Mouse (Mus musculus) liver, embryonic 14.5 days (tissue): ENCODE measurements around the gene Lrrc10. TPM values are rescaled to one million over a fixed set of nuclear protein-coding genes. Genes with fewer than 3 reads are reported as not detected.

ENCODE experiments used
- ATAC-seq: fragments of 200-750 bp; cut with Nextera tagmentation; 2 replicates; pipeline ENCODE4 v1.8.0; 2017; ENCODE audit warnings: moderate number of reproducible peaks, mild to moderate bottlenecking, moderate library complexity; ENCODE audit not compliant: insufficient read depth
- DNase-seq, 3 experiments: peaks; one replicate each; pipeline ENCODE4 v3.0.0-alpha.2; 2012 to 2013; ENCODE audit warnings: low read depth in 3 of 3, low spot score in 3 of 3
- H3K27ac ChIP-seq: fragments of 300-500 bp; sonication (generic); 2 replicates; pipeline ENCODE4 v1.5.1; 2014; ENCODE audit warnings: moderate library complexity, mild to moderate bottlenecking, control low read depth, inconsistent platforms
- H3K27me3 ChIP-seq: fragments of 300-500 bp; sonication (generic); 2 replicates; pipeline ENCODE4 v1.6.1; 2014; ENCODE audit warnings: mild to moderate bottlenecking, low read length, moderate library complexity; ENCODE audit not compliant: control insufficient read depth, insufficient read depth
- H3K36me3 ChIP-seq: fragments of 300-500 bp; sonication (generic); replicated peaks from 2 replicates; pipeline ENCODE4 v1.6.1; 2014; ENCODE audit warnings: low read depth; ENCODE audit not compliant: control insufficient read depth, insufficient read depth
- H3K4me1 ChIP-seq, 2 experiments: fragments of 200-500 bp in 1 of 2; fragments of 300-500 bp in 1 of 2; sonication (generic) in 1 of 2; replicated peaks; 2 replicates each; pipeline ENCODE4 v1.6.1; 2012 to 2014; ENCODE audit warnings: antibody characterized with exemption in 1 of 2, inconsistent platforms in 1 of 2, low read length in 1 of 2; ENCODE audit not compliant: control insufficient read depth in 2 of 2, insufficient read depth in 2 of 2
- H3K4me2 ChIP-seq: fragments of 300-500 bp; sonication (generic); 2 replicates; pipeline ENCODE4 v1.6.1; 2014; ENCODE audit warnings: low read depth, mild to moderate bottlenecking, control low read depth, moderate library complexity
- H3K4me3 ChIP-seq, 2 experiments: fragments of 200-500 bp in 1 of 2; fragments of 300-500 bp in 1 of 2; sonication (generic) in 1 of 2; 2 replicates each; pipeline ENCODE4 v1.5.1; 2012 to 2014; ENCODE audit warnings: low read depth in 2 of 2, low read length in 2 of 2, mild to moderate bottlenecking in 2 of 2, control low read depth in 1 of 2, inconsistent platforms in 1 of 2, moderate library complexity in 1 of 2; ENCODE audit not compliant: insufficient read depth in 1 of 2
- H3K9ac ChIP-seq: fragments of 300-500 bp; sonication (generic); replicated peaks from 2 replicates; pipeline ENCODE4 v1.6.1; 2014; ENCODE audit warnings: mild to moderate bottlenecking, control low read depth, moderate library complexity
- H3K9me3 ChIP-seq: fragments of 300-500 bp; sonication (generic); 2 replicates; pipeline ENCODE4 v1.6.1; 2016; ENCODE audit warnings: low read length, mixed read lengths; ENCODE audit not compliant: control insufficient read depth
- CTCF ChIP-seq: IDR thresholded peaks from 2 replicates; pipeline ENCODE4 v1.5.1; 2016; ENCODE audit warnings: antibody characterized with exemption, low read depth, control low read depth
- EP300 ChIP-seq: IDR thresholded peaks from 2 replicates; pipeline ENCODE4 v1.6.1; 2016; ENCODE audit warnings: antibody characterized with exemption, low read depth
- WGBS: fragments of 180-500 bp; shearing (Covaris S2); extraction: QIAGEN DNeasy Blood & Tissue Kit; methylation state at CpG from one replicate; pipeline ENCODE4 v1.1.7; 2014; ENCODE audit not compliant: insufficient replicate concordance; 5-methylcytosine and 5-hydroxymethylcytosine counted together
- polyA plus RNA-seq, 2 experiments: library from polyadenylated mRNA; depleted of rRNA in 1 of 2; stranded (reverse) in 1 of 2; unstranded in 1 of 2; fragments of >200 nt; fragmentation: Nextera tagmentation in 1 of 2; extraction: Ambion mirVana in 1 of 2; gene quantifications; 2 replicates each; pipeline versions ENCODE4 v1.2.1 to v1.2.3; 2012 to 2014

Gene Lrrc10
- polyA plus RNA-seq, 2 experiments, result not detected

- Histone ChIP-seq H3K27ac (no peak overlapping the region), H3K4me2 (no peak overlapping the region), H3K27me3 (no peaks in the 10 kb centered on the region), H3K4me1 (no peaks in the 10 kb centered on the region), H3K9ac (no peak overlapping the region), H3K36me3 (no peaks in the 10 kb centered on the region), H3K9me3 (no peaks in the 10 kb centered on the region), H3K4me3 (no peak overlapping the region)
- WGBS, result 87% methylated on average over 5 of the region's 5 CpGs
- ATAC-seq (no peak), DNase-seq (no peak)
- TF ChIP-seq CTCF, result no peak
- TF ChIP-seq EP300, result no peak
Observed at GRCm38 (mm10) chr10:117004695-117005094, 40.4 kb upstream of the Lrrc10 start.

GRCm38 (mm10) chr10:117005707-117006464, 39.3 kb upstream of the Lrrc10 start:
- 46% methylated on average over 12 of the region's 12 CpGs for WGBS
- no peaks in the 10 kb centered on the region for H3K4me1 ChIP-seq
- no peaks in the 10 kb centered on the region for H3K27me3 ChIP-seq
- no peaks in the 10 kb centered on the region for H3K9me3 ChIP-seq
- TF ChIP-seq CTCF (no peak), EP300 (no peak)
- no peak overlapping the region for H3K4me2 ChIP-seq
- H3K27ac ChIP-seq, result no peak overlapping the region
- no peaks in the 10 kb centered on the region for H3K36me3 ChIP-seq
- DNase-seq, result no peak
- no peak for ATAC-seq
- no peak overlapping the region for H3K4me3 ChIP-seq
- H3K9ac ChIP-seq, result no peak overlapping the region

- WGBS, result 62% methylated on average over 6 of the region's 6 CpGs
- ATAC-seq (no peak), DNase-seq (no peak)
- Histone ChIP-seq H3K9me3 (no peaks in the 10 kb centered on the region), H3K4me3 (no peak overlapping the region), H3K4me1 (no peaks in the 10 kb centered on the region), H3K36me3 (no peaks in the 10 kb centered on the region), H3K27me3 (no peaks in the 10 kb centered on the region), H3K27ac (no peak overlapping the region), H3K4me2 (no peak overlapping the region), H3K9ac (no peak overlapping the region)
- TF ChIP-seq EP300, result no peak
- TF ChIP-seq CTCF, result no peak
Observed at GRCm38 (mm10) chr10:117009691-117010090, 35.5 kb upstream of the Lrrc10 start.

GRCm38 (mm10) chr10:117011047-117011446, 34.1 kb upstream of the Lrrc10 start:
- ATAC-seq (no peak), DNase-seq (no peak)
- TF ChIP-seq EP300, result no peak
- Histone ChIP-seq H3K4me2 (no peak overlapping the region), H3K27me3 (no peaks in the 10 kb centered on the region), H3K4me1 (no peaks in the 10 kb centered on the region), H3K9me3 (no peaks in the 10 kb centered on the region), H3K36me3 (no peaks in the 10 kb centered on the region), H3K9ac (no peak overlapping the region), H3K27ac (no peak overlapping the region), H3K4me3 (no peak overlapping the region)
- WGBS, result 63% methylated on average over 8 of the region's 8 CpGs

- H3K4me2 ChIP-seq, result no peak overlapping the region
- no peaks in the 10 kb centered on the region for H3K4me1 ChIP-seq
- TF ChIP-seq EP300 (no peak), CTCF (no peak)
- no peaks in the 10 kb centered on the region; the same call in none of the 2 replicates for H3K9me3 ChIP-seq
- no peak overlapping the region for H3K4me3 ChIP-seq
- DNase-seq, result no peak
- H3K9ac ChIP-seq, result no peak overlapping the region
- ATAC-seq, result no peak
- H3K27me3 ChIP-seq, result no peaks in the 10 kb centered on the region
- WGBS, result 50% methylated on average over 12 of the region's 12 CpGs
- H3K27ac ChIP-seq, result no peak overlapping the region
- no peaks in the 10 kb centered on the region for H3K36me3 ChIP-seq
Observed at GRCm38 (mm10) chr10:117013689-117014390, 31.3 kb upstream of the Lrrc10 start.
